Mouse (Mus musculus) hindbrain, embryonic 13.5 days (tissue): ENCODE data around the gene Haus2. TPM values are rescaled to one million over a fixed set of nuclear protein-coding genes. Genes with fewer than 3 reads are reported as not detected.

Experiments
- ATAC-seq: fragments of 200-750 bp; cut with Nextera tagmentation; 2 replicates; pipeline ENCODE4 v1.8.0; 2017; ENCODE audit warnings: moderate TSS enrichment; ENCODE audit not compliant: low FRiP score
- H3K27ac ChIP-seq: fragments of 300-500 bp; sonication (generic); 2 replicates; pipeline ENCODE4 v1.5.1; 2015; ENCODE audit warnings: inconsistent platforms, mild to moderate bottlenecking, moderate library complexity
- H3K27me3 ChIP-seq: fragments of 300-500 bp; sonication (generic); 2 replicates; pipeline ENCODE4 v1.6.1; 2015; ENCODE audit warnings: mild to moderate bottlenecking, inconsistent platforms
- H3K36me3 ChIP-seq: fragments of 300-500 bp; sonication (generic); 2 replicates; pipeline ENCODE4 v1.6.1; 2015; ENCODE audit warnings: mild to moderate bottlenecking, inconsistent platforms
- H3K4me1 ChIP-seq: fragments of 300-500 bp; sonication (generic); replicated peaks from 2 replicates; pipeline ENCODE4 v1.6.1; 2015; ENCODE audit warnings: inconsistent platforms
- H3K4me2 ChIP-seq: fragments of 300-500 bp; sonication (generic); 2 replicates; pipeline ENCODE4 v1.6.1; 2015; ENCODE audit warnings: inconsistent platforms, mild to moderate bottlenecking, moderate library complexity
- H3K4me3 ChIP-seq: fragments of 300-500 bp; sonication (generic); 2 replicates; pipeline ENCODE4 v1.5.1; 2015; ENCODE audit warnings: mild to moderate bottlenecking, inconsistent platforms
- H3K9ac ChIP-seq: fragments of 300-500 bp; sonication (generic); 2 replicates; pipeline ENCODE4 v1.6.1; 2015; ENCODE audit warnings: mild to moderate bottlenecking, inconsistent platforms
- H3K9me3 ChIP-seq: fragments of 300-500 bp; sonication (generic); 2 replicates; pipeline ENCODE4 v1.6.1; 2016; ENCODE audit warnings: inconsistent platforms
- WGBS: fragments of 180-500 bp; shearing (Covaris S2); methylation state at CpG from one replicate; pipeline ENCODE4 v1.1.7; 2015; 5-methylcytosine and 5-hydroxymethylcytosine counted together
- polyA plus RNA-seq: library from polyadenylated mRNA; unstranded; fragments of >200 nt; fragmentation: Nextera tagmentation; extraction: Ambion mirVana; gene quantifications from 2 replicates; pipeline ENCODE4 v1.2.1, GENCODE M21; 2015

Gene Haus2
- polyA plus RNA-seq, 1 experiment from 2014 or later = 29.3 TPM

DNA sequence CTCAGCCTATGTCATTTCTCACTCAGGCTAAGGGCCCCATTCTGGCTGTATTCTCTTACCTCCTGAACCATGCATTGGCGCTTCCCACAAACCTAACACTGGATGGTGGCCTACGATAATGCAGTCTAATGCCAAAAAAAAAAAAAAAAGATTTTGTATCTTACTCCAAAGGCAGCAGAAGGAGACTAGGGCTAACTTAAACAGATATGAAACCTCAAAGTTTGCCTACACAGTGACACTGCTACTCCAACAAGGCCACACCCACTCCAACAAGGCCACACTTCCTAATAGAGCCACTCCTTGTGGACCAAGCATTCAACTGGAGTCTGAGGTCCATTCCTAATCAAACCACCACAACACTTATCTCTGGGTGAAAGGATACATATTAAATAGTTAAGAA lies 47.5 kb downstream of the Haus2 start:
- no peaks in the 10 kb centered on the region; the same call in 1 of the 2 replicates for H3K4me1 ChIP-seq
- H3K4me2 ChIP-seq = no peak overlapping the region
- H3K4me3 ChIP-seq = no peak overlapping the region
- H3K36me3 ChIP-seq = no peaks in the 10 kb centered on the region
- no peaks in the 10 kb centered on the region for H3K27me3 ChIP-seq
- H3K9me3 ChIP-seq = no peaks in the 10 kb centered on the region
- ATAC-seq = no peak
- no peak overlapping the region for H3K9ac ChIP-seq
- WGBS = 98% methylated on average over 2 of the region's 2 CpGs
- no peak overlapping the region for H3K27ac ChIP-seq

GRCm38 (mm10) chr2:120658486-120658885 lies 49.3 kb downstream of the Haus2 start:
- ATAC-seq = no peak
- Histone ChIP-seq H3K4me2 (no peak overlapping the region), H3K4me1 (no peaks in the 10 kb centered on the region), H3K9me3 (no peaks in the 10 kb centered on the region), H3K27me3 (no peaks in the 10 kb centered on the region), H3K27ac (no peak overlapping the region), H3K4me3 (no peak overlapping the region), H3K36me3 (no peaks in the 10 kb centered on the region), H3K9ac (no peak overlapping the region)
- 72% methylated on average over 5 of the region's 5 CpGs for WGBS

- Histone ChIP-seq H3K9me3 (no peaks in the 10 kb centered on the region), H3K4me2 (no peak overlapping the region), H3K4me3 (no peak overlapping the region), H3K4me1 (no peaks in the 10 kb centered on the region), H3K36me3 (no peaks in the 10 kb centered on the region), H3K27ac (no peak overlapping the region), H3K9ac (no peak overlapping the region), H3K27me3 (no peaks in the 10 kb centered on the region)
- ATAC-seq = no peak
Observed at GRCm38 (mm10) chr2:120659318-120659717, 50.1 kb downstream of the Haus2 start.

DNA sequence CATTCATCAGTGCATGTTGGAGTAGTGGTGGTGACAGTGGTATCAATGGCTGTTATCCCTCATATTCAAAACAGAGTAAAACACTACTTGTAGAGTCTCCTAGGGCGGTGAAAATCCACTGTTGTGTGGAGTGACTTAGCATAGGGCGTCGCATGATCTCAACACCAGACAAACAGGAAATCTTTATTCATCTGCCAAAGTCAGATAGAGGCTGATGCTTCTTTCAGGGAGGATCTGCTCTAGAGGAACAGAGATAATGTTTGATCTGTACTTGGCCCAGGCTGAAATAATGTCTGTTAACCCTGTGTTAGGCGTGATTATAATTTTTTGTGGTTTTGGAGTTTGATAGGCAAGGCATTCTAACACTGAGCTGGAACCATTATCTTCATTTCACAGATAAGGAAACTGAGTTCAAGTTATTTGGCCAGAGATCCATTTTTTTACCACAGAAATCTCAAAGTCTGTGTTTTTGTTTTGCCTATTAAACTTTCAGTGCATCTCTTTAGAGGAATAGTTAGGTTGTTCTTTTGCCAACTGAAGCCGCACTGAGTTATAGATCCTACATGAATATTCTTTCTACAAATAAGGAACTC lies 51.4 kb downstream of the Haus2 start:
- H3K9ac ChIP-seq = no peak overlapping the region
- H3K4me2 ChIP-seq = no peak overlapping the region
- no peaks in the 10 kb centered on the region for H3K36me3 ChIP-seq
- no peak overlapping the region for H3K27ac ChIP-seq
- 90% methylated on average over 5 of the region's 5 CpGs for WGBS
- ATAC-seq = no peak
- H3K27me3 ChIP-seq = no peaks in the 10 kb centered on the region
- H3K4me3 ChIP-seq = no peak overlapping the region
- no peaks in the 10 kb centered on the region for H3K9me3 ChIP-seq
- H3K4me1 ChIP-seq = no peaks in the 10 kb centered on the region

DNA sequence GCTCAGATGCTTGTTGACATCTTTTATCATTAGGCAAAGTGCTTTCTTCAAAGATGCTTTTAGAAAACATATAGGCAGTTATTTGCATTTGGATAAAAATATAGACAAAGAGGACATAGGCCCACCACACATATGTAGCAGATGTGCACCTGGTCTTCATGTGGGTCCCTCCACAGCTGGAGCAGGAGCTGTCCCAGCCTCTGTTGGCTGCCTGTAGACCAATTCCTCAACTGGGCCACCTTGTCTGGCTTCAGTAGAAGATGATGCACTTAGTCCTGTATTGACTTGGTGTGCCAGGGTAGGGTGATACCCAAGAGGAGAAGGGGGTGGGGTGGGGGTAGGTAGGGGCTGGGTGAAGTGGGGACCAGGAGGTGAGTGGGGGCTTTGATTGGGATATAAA lies 53.6 kb downstream of the Haus2 start:
- no peaks in the 10 kb centered on the region for H3K4me1 ChIP-seq
- no peaks in the 10 kb centered on the region for H3K27me3 ChIP-seq
- no peak for ATAC-seq
- H3K9me3 ChIP-seq = no peaks in the 10 kb centered on the region
- no peak overlapping the region for H3K27ac ChIP-seq
- no peak overlapping the region for H3K4me3 ChIP-seq
- peaks cover 4% of the 10 kb centered on the region; the same call in 1 of the 2 replicates for H3K36me3 ChIP-seq
- H3K9ac ChIP-seq = no peak overlapping the region
- no peak overlapping the region for H3K4me2 ChIP-seq

- peaks cover 4% of the 10 kb centered on the region; the same call in 1 of the 2 replicates for H3K36me3 ChIP-seq
- WGBS = 74% methylated on average over 3 of the region's 3 CpGs
- H3K27ac ChIP-seq = no peak overlapping the region
- no peak overlapping the region for H3K9ac ChIP-seq
- no peaks in the 10 kb centered on the region for H3K27me3 ChIP-seq
- no peak overlapping the region for H3K4me3 ChIP-seq
- no peak overlapping the region for H3K4me2 ChIP-seq
- ATAC-seq = no peak
- H3K4me1 ChIP-seq = no peaks in the 10 kb centered on the region
- no peaks in the 10 kb centered on the region for H3K9me3 ChIP-seq
Observed at GRCm38 (mm10) chr2:120663491-120664154, 54.4 kb downstream of the Haus2 start.

- no peaks in the 10 kb centered on the region for H3K9me3 ChIP-seq
- no peaks in the 10 kb centered on the region for H3K4me1 ChIP-seq
- peaks cover 4% of the 10 kb centered on the region; the same call in 1 of the 2 replicates for H3K36me3 ChIP-seq
- ATAC-seq = no peak
- no peak overlapping the region for H3K27ac ChIP-seq
- no peak overlapping the region for H3K4me2 ChIP-seq
- no peak overlapping the region for H3K4me3 ChIP-seq
- H3K27me3 ChIP-seq = no peaks in the 10 kb centered on the region
- 90% methylated on average over 2 of the region's 2 CpGs for WGBS
- no peak overlapping the region for H3K9ac ChIP-seq
Observed at GRCm38 (mm10) chr2:120667446-120667845, 58.3 kb downstream of the Haus2 start.

DNA sequence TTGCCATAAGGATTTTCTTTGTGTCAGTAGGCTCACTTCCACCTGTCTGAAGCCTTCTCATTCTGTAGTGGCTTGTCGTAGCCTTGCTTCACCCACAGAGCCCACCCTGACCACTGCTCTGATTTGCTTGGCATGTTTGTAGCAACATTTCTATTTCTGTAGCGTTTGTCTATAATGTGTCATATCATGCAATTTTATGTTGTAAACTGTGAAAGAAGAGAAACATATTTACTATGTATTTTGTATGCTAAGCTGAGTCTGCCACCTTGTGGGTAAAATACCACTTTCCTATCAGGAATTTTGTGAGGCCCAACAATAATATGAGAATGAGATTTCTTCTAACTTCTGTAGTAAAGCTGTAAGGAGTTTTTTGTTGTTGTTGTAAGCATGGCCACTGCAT lies 61.1 kb downstream of the Haus2 start:
- WGBS = 93% methylated on average over 2 of the region's 2 CpGs
- Histone ChIP-seq H3K9me3 (no peaks in the 10 kb centered on the region), H3K4me2 (no peak overlapping the region), H3K4me3 (no peak overlapping the region), H3K27me3 (no peaks in the 10 kb centered on the region), H3K9ac (no peak overlapping the region), H3K4me1 (no peaks in the 10 kb centered on the region), H3K27ac (no peak overlapping the region), H3K36me3 (peaks cover 18% of the 10 kb centered on the region)
- ATAC-seq = no peak

Other genes with a start within 250 kb of the Haus2 start
- 10.3 and 12.0 TPM in 2 replicates for gene Ganc, start 205.5 kb upstream of the Haus2 start, polyA plus RNA-seq
- gene Tmem87a, start 205.3 kb upstream of the Haus2 start, polyA plus RNA-seq = 8.4 and 9.6 TPM in 2 replicates
- gene Capn3, start 153.4 kb upstream of the Haus2 start, polyA plus RNA-seq = 1.5 and 1.6 TPM in 2 replicates
- gene Zfp106, start 45.5 kb upstream of the Haus2 start, polyA plus RNA-seq = 43.6 and 44.2 TPM in 2 replicates
- 22.1 and 23.7 TPM in 2 replicates for gene Snap23, start 41.7 kb upstream of the Haus2 start, polyA plus RNA-seq
- 34.1 and 36.1 TPM in 2 replicates for gene Lrrc57, start 137 bp downstream of the Haus2 start, polyA plus RNA-seq
- 5.0 TPM in 2 replicates for gene Stard9, start 19.7 kb downstream of the Haus2 start, polyA plus RNA-seq
- 4.7 and 6.1 TPM in 2 replicates for gene Cdan1, start 240.7 kb downstream of the Haus2 start, polyA plus RNA-seq
- 10.7 and 12.3 TPM in 2 replicates for gene Ttbk2, start 241.2 kb downstream of the Haus2 start, polyA plus RNA-seq